24 mouse cellular contexts compared by ENCODE assay signal in genomic region chr16:48410125-48410524, GRCm38 (mm10). TPM values are rescaled to one million over a fixed set of nuclear protein-coding genes. Genes with fewer than 3 reads are reported as not detected.
"Had no signal": no experiment of that assay in that cellular context is flagged by ENCODE, and none has a peak within 500 bp of the region (broad histone marks: within the 10 kb centered on the region; RNA-seq: fewer than 3 reads in every experiment).

No protein-coding gene starts in this region.

- H3K27ac ChIP-seq: hindbrain, embryonic 12.5 days; limb, embryonic 15.5 days; liver, embryonic 13.5 days; macrophage; midbrain, embryonic 13.5 days; neural tube, embryonic 15.5 days had no signal

- H3K4me2 ChIP-seq: hindbrain, embryonic 12.5 days; limb, embryonic 15.5 days; liver, embryonic 13.5 days; midbrain, embryonic 13.5 days; neural tube, embryonic 15.5 days had no signal

- H3K9me3 ChIP-seq: hindbrain, embryonic 12.5 days; limb, embryonic 15.5 days; liver, embryonic 13.5 days; megakaryocyte, embryonic 14.5 days; midbrain, embryonic 13.5 days; neural tube, embryonic 15.5 days had no signal

- H3K4me1 ChIP-seq: limb, embryonic 15.5 days; liver, embryonic 13.5 days; megakaryocyte, embryonic 14.5 days; midbrain, embryonic 13.5 days had no signal

- H3K36me3 ChIP-seq: hindbrain, embryonic 12.5 days; limb, embryonic 15.5 days; liver, embryonic 13.5 days; midbrain, embryonic 13.5 days; neural tube, embryonic 15.5 days had no signal

- H3K27me3 ChIP-seq: hindbrain, embryonic 12.5 days; limb, embryonic 15.5 days; liver, embryonic 13.5 days; megakaryocyte, embryonic 14.5 days; midbrain, embryonic 13.5 days; neural tube, embryonic 15.5 days had no signal

- ATAC-seq: hindbrain, embryonic 16.5 days; inflammation-experienced regulatory T-cells, adult 6 months; liver, postnatal 0 days; midbrain, embryonic 13.5 days had no signal

- H3K9ac ChIP-seq: hindbrain, embryonic 12.5 days; limb, embryonic 15.5 days; liver, embryonic 13.5 days; liver, postnatal 0 days; midbrain, embryonic 13.5 days; neural tube, embryonic 15.5 days had no signal

- DNase-seq: kidney, adult 8-10 months; layer of hippocampus, postnatal 36 days; liver, embryonic 13.5 days; liver, postnatal 0 days; right cerebral cortex, adult 18-20 months; right cerebral cortex, postnatal 4 days; thymus, adult 2 months; thymus, postnatal 25 days had no signal

- H3K4me3 ChIP-seq: hindbrain, embryonic 12.5 days; limb, embryonic 15.5 days; liver, embryonic 13.5 days; megakaryocyte, embryonic 14.5 days; midbrain, embryonic 13.5 days; myocyte; neural tube, embryonic 15.5 days had no signal

RNA-seq across cellular contexts. Expression of gene Gm5485, which starts 2.1 kb away (rescaled TPM):
- total RNA-seq: layer of hippocampus, postnatal 36 days; left cerebral cortex, adult 8-10 months; left cerebral cortex, postnatal 25 days had no signal
- polyA plus RNA-seq: hindbrain, embryonic 12.5 days; hindbrain, embryonic 16.5 days; limb, embryonic 11.5 days; limb, embryonic 15.5 days; liver, embryonic 13.5 days; liver, postnatal 0 days; macrophage; midbrain, embryonic 13.5 days; myocyte; neural tube, embryonic 11.5 days; neural tube, embryonic 15.5 days; spleen, adult 2 months; testis, adult 2 months; thymus, adult 2 months; urinary bladder, adult 2 months had no signal

RNA-seq across cellular contexts. Expression of gene Morc1, which starts 20.9 kb away (rescaled TPM):
- polyA plus RNA-seq: hindbrain, embryonic 12.5 days; limb, embryonic 11.5 days; liver, embryonic 13.5 days; liver, postnatal 0 days; macrophage; midbrain, embryonic 13.5 days; myocyte; neural tube, embryonic 11.5 days; spleen, adult 2 months had no signal
